8 mouse cellular contexts compared by ENCODE assay signal in the genomic region with DNA sequence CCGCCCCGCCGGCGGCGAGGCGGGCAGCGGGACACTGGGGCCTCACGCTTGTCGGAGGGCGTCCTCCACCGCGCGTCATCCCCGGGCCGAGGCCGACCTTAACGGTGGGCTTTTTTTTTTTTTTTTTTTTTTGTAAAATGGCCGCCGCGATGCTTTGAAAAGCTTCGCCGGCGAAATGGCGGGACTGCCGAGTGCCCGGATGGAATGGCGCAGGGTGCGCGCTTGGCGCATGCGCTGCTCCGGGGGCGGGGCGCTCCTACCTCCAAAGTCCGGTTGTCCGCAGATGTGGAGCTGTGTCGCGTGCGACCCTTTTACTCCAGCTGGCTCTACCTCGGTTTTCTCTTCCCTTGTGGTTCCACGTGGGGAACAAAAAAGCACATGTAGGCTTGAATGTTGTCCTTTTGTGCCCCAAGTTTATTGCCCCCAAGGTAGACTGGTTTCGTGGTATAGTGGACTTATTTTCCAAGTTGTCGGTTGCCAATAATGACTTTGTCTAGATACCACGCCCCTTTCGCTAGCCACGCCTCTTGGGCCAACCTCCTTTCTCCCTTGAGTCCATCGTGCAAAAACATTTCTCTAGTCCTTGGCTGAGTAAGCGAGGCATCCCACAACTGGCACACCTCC. TPM values are rescaled to one million over a fixed set of nuclear protein-coding genes. Genes with fewer than 3 reads are reported as not detected.
A peak's percentile ranks its signal among the peaks of the same experiment; 100 is the strongest.
DNase-seq lines count a peak whose midpoint lies in the region; ATAC-seq and TF ChIP-seq lines count a peak whose summit lies in the region.

No protein-coding gene starts in this region.

- H3K4me2 ChIP-seq in forebrain, embryonic 14.5 days (ENCODE audit: low read length) = peak overlapping the region; percentile 85

- ATAC-seq in forebrain, embryonic 14.5 days = peak; percentile 40

- H3K4me1 ChIP-seq in MEL (ENCODE audit: control insufficient read depth in 1 of 2, insufficient read depth in 2 of 2, low read length in 2 of 2) = peaks cover 4 to 25% of the 10 kb centered on the region in 2 experiments; a peak in 3 of 4 replicates
- peaks cover 38% of the 10 kb centered on the region for H3K4me1 ChIP-seq in forebrain, embryonic 14.5 days (ENCODE audit: control insufficient read depth, insufficient read depth, low read length)

- peak overlapping the region; percentile 90 for H3K27ac ChIP-seq in MEL (ENCODE audit: control insufficient read depth, low read depth, low read length)
- H3K27ac ChIP-seq in forebrain, embryonic 14.5 days (ENCODE audit: low read depth, low read length) = peak overlapping the region; percentile 98

- 0 out of 4 replicates have a peak, but pooled peaks of 1 of the 2 experiments have one; percentile 19 for TF ChIP-seq EP300 in MEL (IDR thresholded peaks at IDR 0.05; ENCODE audit: low read depth in 1 of 2, low read length in 2 of 2)

- peak; percentile 95 for DNase-seq in MEL (ENCODE audit: low read depth, low spot score)
- DNase-seq in cerebellum, adult 11 months = peak; percentile 93
- peak; percentile 94 for DNase-seq in forebrain, embryonic 14.5 days (ENCODE audit: low spot score)
- DNase-seq in heart, postnatal 4 days = peak; percentile 97
- DNase-seq in layer of hippocampus, postnatal 10 days (ENCODE audit: low spot score in 2 of 2) = peak; percentile 91 to 94
- DNase-seq in lung, postnatal 25 days (ENCODE audit: low spot score) = peak; percentile 93
- peak; percentile 89 for DNase-seq in retina, adult 2 months (ENCODE audit: low read depth, low spot score)
- DNase-seq in thymus, postnatal 36 days = peak; percentile 86 to 89

- no peak for TF ChIP-seq RAD21 in MEL (IDR thresholded peaks at IDR 0.05; ENCODE audit: low read depth, low read length)

- H3K9me3 ChIP-seq in MEL (replicated peaks; ENCODE audit: insufficient read depth, low read length) = no peaks in the 10 kb centered on the region
- no peaks in the 10 kb centered on the region for H3K9me3 ChIP-seq in forebrain, embryonic 14.5 days (replicated peaks; ENCODE audit: control insufficient read depth, low read length)

- TF ChIP-seq POLR2A in MEL (IDR thresholded peaks at IDR 0.05; ENCODE audit: control insufficient read depth in 1 of 2, insufficient read depth in 1 of 2, low read depth in 1 of 2, low read length in 2 of 2, poor library complexity in 1 of 2) = peak; percentile 11 to 43; a peak in 2 of 4 replicates

- H3K4me3 ChIP-seq in MEL (ENCODE audit: control insufficient read depth in 1 of 2, insufficient read depth in 1 of 2, low read depth in 2 of 2, low read length in 2 of 2) = peak overlapping the region; percentile 67 to 84
- peak overlapping the region; percentile 93 for H3K4me3 ChIP-seq in forebrain, embryonic 14.5 days (ENCODE audit: low read depth, low read length)

- H3K9ac ChIP-seq in MEL (ENCODE audit: control insufficient read depth, low read depth, low read length, poor library complexity, severe bottlenecking) = peak overlapping the region; percentile 92
- peak overlapping the region; percentile 99 for H3K9ac ChIP-seq in forebrain, embryonic 14.5 days (ENCODE audit: low read length)

- WGBS in forebrain, embryonic 14.5 days = under 1% methylated on average over 48 of the region's 48 CpGs

- no peak for TF ChIP-seq CTCF in MEL (IDR thresholded peaks at IDR 0.05 in 2 of 3, conservative IDR thresholded peaks at IDR 0.05 in 1 of 3; ENCODE audit: control insufficient read depth in 1 of 3, insufficient read depth in 1 of 3, low read depth in 2 of 3, low read length in 3 of 3, poor library complexity in 1 of 3, severe bottlenecking in 1 of 3)

- H3K27me3 ChIP-seq in MEL (ENCODE audit: control insufficient read depth in 1 of 2, insufficient read depth in 2 of 2, low read length in 2 of 2) = no peaks in the 10 kb centered on the region
- H3K27me3 ChIP-seq in forebrain, embryonic 14.5 days (replicated peaks; ENCODE audit: control insufficient read depth, insufficient read depth, low read length) = no peaks in the 10 kb centered on the region

- H3K36me3 ChIP-seq in MEL (ENCODE audit: control insufficient read depth in 1 of 2, insufficient read depth in 2 of 2, low read length in 2 of 2) = peaks cover 0 to 13% of the 10 kb centered on the region in 2 experiments; a peak in 2 of 4 replicates
- H3K36me3 ChIP-seq in forebrain, embryonic 14.5 days (ENCODE audit: control insufficient read depth, insufficient read depth, low read length) = peaks cover 34% of the 10 kb centered on the region

- H3K79me2 ChIP-seq in MEL (ENCODE audit: control insufficient read depth, insufficient read depth, low read length, poor library complexity) = peaks cover 10% of the 10 kb centered on the region; the same call in 1 of the 2 replicates

TF ChIP-seq in MEL, 35 proteins besides CTCF, POLR2A, EP300 and RAD21 (continues in another document):
- TF ChIP-seq KAT2A (conservative IDR thresholded peaks at IDR 0.05; ENCODE audit: low read depth, low read length) (no peak; the same call in 1 of the 2 replicates), TBP (IDR thresholded peaks at IDR 0.05; ENCODE audit: low read depth, low read length) (no peak), MYC (IDR thresholded peaks at IDR 0.05; ENCODE audit: low read depth, low read length) (peak; percentile 76; the same call in 1 of the 2 replicates), GABPA (IDR thresholded peaks at IDR 0.05; ENCODE audit: low read depth, low read length) (no peak), NRF1 (IDR thresholded peaks at IDR 0.05; ENCODE audit: insufficient read depth, low read depth, low read length, poor library complexity, severe bottlenecking) (peak; percentile 90), HCFC1 (IDR thresholded peaks at IDR 0.05; ENCODE audit: low read depth, low read length) (peak; percentile 70), USF2 (IDR thresholded peaks at IDR 0.05; ENCODE audit: borderline replicate concordance in 1 of 2, insufficient read depth in 1 of 2, low read depth in 1 of 2, low read length in 2 of 2) (no peak), ELF1 (IDR thresholded peaks at IDR 0.05; ENCODE audit: low read depth, low read length) (0 out of 2 replicates have a peak, but pooled peaks have one; percentile 4), MEF2A (IDR thresholded peaks at IDR 0.05; ENCODE audit: extremely low read depth, insufficient replicate concordance, low read depth, low read length, poor library complexity, severe bottlenecking) (no peak), MAX (IDR thresholded peaks at IDR 0.05; ENCODE audit: low read length) (peak; percentile 82), MAFK (IDR thresholded peaks at IDR 0.05; ENCODE audit: borderline replicate concordance, low read depth, low read length) (no peak), MAZ (IDR thresholded peaks at IDR 0.05; ENCODE audit: low read depth, low read length) (peak; percentile 14; the same call in 1 of the 2 replicates), MXI1 (IDR thresholded peaks at IDR 0.05; ENCODE audit: low read depth, low read length) (peak; percentile 92), JUND (IDR thresholded peaks at IDR 0.05; ENCODE audit: low read depth, low read length) (no peak), TCF12 (IDR thresholded peaks at IDR 0.05; ENCODE audit: low read depth, low read length) (no peak; the same call in 1 of the 2 replicates), ZNF384 (IDR thresholded peaks at IDR 0.05; ENCODE audit: low read depth, low read length) (peak; percentile 89), ZC3H11A (IDR thresholded peaks at IDR 0.05; ENCODE audit: low read depth, low read length) (peak; percentile 51; the same call in 1 of the 2 replicates), RCOR1 (IDR thresholded peaks at IDR 0.05; ENCODE audit: low read depth, low read length) (no peak), GATA1 (IDR thresholded peaks at IDR 0.05; ENCODE audit: low read depth, low read length) (no peak), SMC3 (IDR thresholded peaks at IDR 0.05; ENCODE audit: low read depth, low read length) (no peak), CHD1 (IDR thresholded peaks at IDR 0.05; ENCODE audit: low read depth, low read length) (no peak)

RNA-seq across cellular contexts. Expression of a gene that starts 2.4 kb away (rescaled TPM):
- 21.2 and 27.2 TPM in 2 replicates for total RNA-seq in MEL (2012; rRNA removed)
- 10 to 100 TPM in 1 of 2 experiments, not detected in 1; 56.6 TPM for polyA plus RNA-seq in MEL (2012; ENCODE audit: insufficient read depth in 1 of 2, insufficient read length in 2 of 2, low read depth in 1 of 2, low replicate concordance in 2 of 2, missing spikeins in 1 of 2)
- polyA plus RNA-seq in forebrain, embryonic 14.5 days (2014; fragmentation: Nextera tagmentation; extraction: Ambion mirVana) = 239 and 266 TPM in 2 replicates
- total RNA-seq in heart, postnatal 4 days (2021) = 100 to 1,000 TPM; 163 to 193 TPM
- total RNA-seq in layer of hippocampus, postnatal 10 days (2021) = 100 to 1,000 TPM; 154 to 175 TPM

RNA-seq across cellular contexts. Expression of a gene that starts 4.6 kb away (rescaled TPM):
- 16.9 and 17.7 TPM in 2 replicates for total RNA-seq in MEL (2012; rRNA removed)
- polyA plus RNA-seq in MEL (2012; ENCODE audit: insufficient read depth in 1 of 2, insufficient read length in 2 of 2, low read depth in 1 of 2, low replicate concordance in 2 of 2, missing spikeins in 1 of 2) = 10 to 100 TPM in 1 of 2 experiments, not detected in 1; 11.4 TPM
- 7.2 and 9.0 TPM in 2 replicates for polyA plus RNA-seq in forebrain, embryonic 14.5 days (2014; fragmentation: Nextera tagmentation; extraction: Ambion mirVana)
- total RNA-seq in heart, postnatal 4 days (2021) = 1 to 10 TPM; 1.9 to 4.9 TPM
- 1 to 10 TPM; 4.3 to 6.7 TPM for total RNA-seq in layer of hippocampus, postnatal 10 days (2021)

RNA-seq across cellular contexts. Expression of a gene that starts 11.1 kb away (rescaled TPM):
- 0.12 TPM in 1 of 2 replicates, not detected in the other for total RNA-seq in MEL (2012; rRNA removed)
- polyA plus RNA-seq in MEL (2012; ENCODE audit: insufficient read depth in 1 of 2, insufficient read length in 2 of 2, low read depth in 1 of 2, low replicate concordance in 2 of 2, missing spikeins in 1 of 2) = 1 to 10 TPM in 1 of 2 experiments, not detected in 1; 2.8 TPM
- 14.5 and 20.6 TPM in 2 replicates for polyA plus RNA-seq in forebrain, embryonic 14.5 days (2014; fragmentation: Nextera tagmentation; extraction: Ambion mirVana)
- total RNA-seq in heart, postnatal 4 days (2021) = 1 to 10 TPM; 2.8 to 2.9 TPM
- 10 to 100 TPM; 16.8 to 19.8 TPM for total RNA-seq in layer of hippocampus, postnatal 10 days (2021)

RNA-seq across cellular contexts. Expression of a gene that starts 20.1 kb away (rescaled TPM):
- 8.1 and 8.3 TPM in 2 replicates for total RNA-seq in MEL (2012; rRNA removed)
- 10 to 100 TPM in 1 of 2 experiments, not detected in 1; 26.7 TPM for polyA plus RNA-seq in MEL (2012; ENCODE audit: insufficient read depth in 1 of 2, insufficient read length in 2 of 2, low read depth in 1 of 2, low replicate concordance in 2 of 2, missing spikeins in 1 of 2)
- polyA plus RNA-seq in forebrain, embryonic 14.5 days (2014; fragmentation: Nextera tagmentation; extraction: Ambion mirVana) = 67.0 and 73.6 TPM in 2 replicates
- 100 to 1,000 TPM; 145 to 163 TPM for total RNA-seq in heart, postnatal 4 days (2021)
- 100 to 1,000 TPM; 112 to 128 TPM for total RNA-seq in layer of hippocampus, postnatal 10 days (2021)

RNA-seq across cellular contexts. Expression of a gene that starts 27.5 kb away (rescaled TPM):
- 4.8 and 6.8 TPM in 2 replicates for total RNA-seq in MEL (2012; rRNA removed)
- 10 to 100 TPM in 1 of 2 experiments, not detected in 1; 19.3 TPM for polyA plus RNA-seq in MEL (2012; ENCODE audit: insufficient read depth in 1 of 2, insufficient read length in 2 of 2, low read depth in 1 of 2, low replicate concordance in 2 of 2, missing spikeins in 1 of 2)
- polyA plus RNA-seq in forebrain, embryonic 14.5 days (2014; fragmentation: Nextera tagmentation; extraction: Ambion mirVana) = 41.0 and 42.4 TPM in 2 replicates
- 1 to 10 TPM; 3.7 to 5.1 TPM for total RNA-seq in heart, postnatal 4 days (2021)
- 100 to 1,000 TPM; 360 to 374 TPM for total RNA-seq in layer of hippocampus, postnatal 10 days (2021)

Comparison
In these comparisons a context has a peak if more than half of its experiments do, and no peak if none do; other contexts are left out.
1. Peak in every context shown above with its lines: DNase-seq, ATAC-seq, H3K4me3 ChIP-seq and H3K27ac ChIP-seq.
2. RNA of a gene that starts 11.1 kb away (total RNA-seq): 16.8 to 19.8 TPM in layer of hippocampus, postnatal 10 days; 2.8 to 2.9 TPM in heart, postnatal 4 days and 0.12 TPM in MEL; every median in the first group is over 4 times any median in the second.